Mouse (Mus musculus) kidney, postnatal 36 days (tissue): ENCODE results near the gene Pnck.

ENCODE experiments used
- DNase-seq, 2 experiments: peaks; one replicate each; pipeline ENCODE4 v3.0.0; 2021 to 2022; ENCODE audit warnings: mixed read lengths in 2 of 2

Gene Pnck

DNA sequence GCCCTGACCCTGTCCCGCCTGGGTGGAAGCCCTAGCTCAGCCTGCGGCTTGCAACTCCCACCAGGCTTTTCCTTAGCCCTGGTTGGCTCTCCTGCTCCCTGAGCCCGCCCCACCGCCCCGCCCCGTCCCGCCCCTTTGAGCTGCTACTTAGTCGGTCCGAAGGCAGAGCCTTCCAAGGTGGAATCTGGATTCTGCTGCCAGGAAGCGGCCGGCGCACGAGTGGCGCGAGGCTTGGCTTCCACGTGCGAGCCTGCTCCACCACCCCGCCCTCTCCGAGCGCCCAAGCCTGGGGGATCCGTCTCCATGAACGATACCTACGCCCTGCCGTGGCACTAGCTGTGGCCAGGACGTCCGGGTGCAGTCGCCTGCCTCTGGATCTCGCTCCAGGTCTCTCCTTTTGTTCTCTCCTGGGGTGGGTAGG lies 20.7 kb downstream of the Pnck start, which contains the start of gene Dusp9:
Gene Dusp9 (plus strand): TSS at position 165 of the 421 bp plus-strand sequence.
- DNase-seq, result peak; percentile 52 to 64

DNA sequence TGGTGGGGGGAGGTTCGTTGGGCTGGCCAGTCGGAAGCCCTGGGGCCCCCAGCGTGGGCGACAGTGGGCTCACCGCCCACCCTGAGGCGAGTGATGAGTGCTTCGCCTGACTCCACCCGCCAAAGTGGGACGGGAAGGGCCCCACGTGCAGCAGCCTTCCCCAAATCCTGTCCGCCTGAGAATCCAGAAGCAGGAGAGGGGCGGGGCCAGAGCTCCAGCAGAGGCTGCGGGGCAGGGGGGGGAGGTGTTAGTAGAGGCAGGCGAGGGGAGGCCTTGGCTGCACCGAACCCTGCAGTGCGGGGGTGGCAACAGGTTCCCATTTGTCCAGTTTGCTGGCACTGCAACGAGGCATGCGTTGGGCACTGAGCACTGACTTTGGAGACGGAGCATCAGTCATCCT lies 22.5 kb downstream of the Pnck start:
- DNase-seq, result peak in 1 of 2 experiments; percentile 32

DNA sequence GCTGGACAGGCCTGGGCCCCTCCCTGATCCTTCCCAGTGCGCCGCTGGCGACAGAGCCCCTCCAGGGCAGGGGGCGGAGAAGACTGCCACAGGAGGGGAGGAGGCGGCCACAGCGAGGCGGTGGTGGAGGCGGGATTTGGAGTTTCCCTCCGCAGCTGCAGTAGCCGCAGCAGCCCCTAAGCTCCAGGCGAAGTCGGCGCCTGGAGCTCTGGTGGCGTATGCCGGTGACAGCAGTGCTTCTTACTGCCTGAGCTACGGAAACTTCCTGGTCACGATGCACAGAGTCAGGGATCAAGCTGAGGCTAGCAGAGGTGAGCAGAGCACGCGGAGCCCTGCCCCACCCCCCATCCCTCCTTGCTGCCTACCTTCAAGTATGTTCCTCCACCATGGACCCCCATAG lies 24.5 kb downstream of the Pnck start:
- DNase-seq, result no peak

DNA sequence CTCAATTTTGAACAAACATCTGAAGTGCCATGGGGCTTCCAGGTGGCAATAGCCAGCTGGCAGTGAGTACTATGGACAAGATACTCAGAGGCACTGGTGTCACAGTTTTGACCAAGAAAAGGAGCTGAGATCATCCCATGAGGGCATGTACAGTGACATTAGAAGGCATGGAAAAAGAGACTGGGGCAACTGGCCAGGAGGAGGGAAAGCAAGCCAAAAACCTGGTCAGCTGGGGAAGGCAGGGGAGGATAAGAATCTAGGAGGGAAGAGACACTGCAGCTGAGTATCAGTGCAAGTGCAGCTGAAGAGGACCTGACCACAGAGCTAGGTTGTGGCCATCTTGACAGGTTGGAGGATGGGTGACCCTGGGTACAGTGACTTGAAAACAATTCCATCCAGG lies 32.9 kb downstream of the Pnck start:
- no peak for DNase-seq

DNA sequence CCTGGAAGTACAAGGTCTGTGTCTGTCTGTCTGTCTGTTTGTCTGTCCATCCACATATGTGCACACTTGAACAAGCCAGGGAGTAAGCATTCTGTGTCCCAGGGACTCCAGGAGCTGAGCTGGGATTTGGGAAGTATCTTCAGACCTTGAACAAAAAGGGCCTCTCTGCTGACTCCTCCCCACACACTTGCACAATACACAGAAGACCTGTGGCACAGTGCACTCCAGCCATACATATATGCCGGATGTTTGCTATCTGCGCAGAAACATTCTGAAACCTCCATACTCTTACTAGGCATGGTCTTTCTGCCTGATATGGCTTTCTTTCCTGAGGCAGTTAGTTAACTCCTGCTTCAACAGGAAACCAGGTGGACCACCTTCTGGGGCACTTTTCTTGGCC lies 40.0 kb downstream of the Pnck start:
- no peak for DNase-seq

DNA sequence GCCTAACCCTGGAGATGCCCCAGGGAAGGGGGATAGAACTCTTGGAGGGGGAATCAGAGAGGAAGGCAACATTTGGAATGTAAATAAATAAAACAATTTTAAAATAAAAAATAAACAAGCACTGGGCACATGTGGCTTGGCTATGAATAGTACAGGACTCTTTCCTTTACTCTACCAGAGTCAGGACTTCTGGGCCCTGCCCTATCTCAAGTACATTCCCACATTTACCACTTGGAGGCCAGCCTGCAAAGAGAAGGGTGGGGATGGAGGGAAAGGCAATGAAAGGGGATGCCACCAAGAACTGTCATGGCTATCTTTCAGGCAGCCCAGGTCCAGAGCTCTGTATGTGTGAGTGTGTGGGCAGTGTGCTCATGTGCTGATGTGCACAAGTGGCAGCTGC lies 40.5 kb downstream of the Pnck start:
- no peak for DNase-seq

DNA sequence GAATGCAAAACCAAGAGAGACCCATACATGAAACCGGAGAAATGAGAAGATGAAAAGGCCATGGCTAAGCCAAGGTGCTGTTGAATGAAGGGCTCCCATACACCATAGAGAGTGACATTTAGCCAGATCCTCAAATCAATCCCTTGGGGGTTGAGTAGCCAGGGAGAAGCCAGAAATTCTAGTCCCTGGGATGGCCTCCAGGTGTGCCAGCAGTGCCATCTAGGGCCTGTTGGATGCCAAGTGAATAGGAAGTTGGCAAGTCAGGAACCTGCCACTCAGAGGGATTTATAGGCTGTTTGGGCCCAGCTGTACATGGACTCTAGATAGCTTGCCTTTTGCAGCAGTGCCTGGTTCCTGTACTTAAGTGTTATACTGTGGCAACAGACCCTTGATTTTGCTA lies 44.0 kb downstream of the Pnck start:
- DNase-seq, result no peak

DNA sequence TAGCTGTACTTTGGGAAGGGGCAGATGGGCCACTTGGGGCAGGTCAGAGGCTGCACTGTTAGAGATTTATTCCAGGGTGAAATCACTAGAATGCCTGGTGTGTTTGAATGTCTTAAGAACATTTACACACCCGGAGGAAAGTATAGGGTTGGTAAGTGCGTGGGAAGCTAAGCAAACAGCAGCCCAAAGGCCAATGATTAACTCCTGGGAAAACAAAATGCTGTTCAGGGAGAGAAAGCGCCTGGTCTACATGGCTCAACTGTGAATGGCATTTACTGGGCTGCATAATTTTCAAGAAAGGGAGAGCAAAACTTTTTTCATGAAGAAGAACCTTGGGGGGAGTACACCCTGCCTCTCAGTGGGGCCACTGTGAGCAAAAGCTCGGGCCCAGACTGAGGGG lies 46.3 kb downstream of the Pnck start:
- DNase-seq, result peak in 1 of 2 experiments; percentile 25
